In the genomic region with DNA sequence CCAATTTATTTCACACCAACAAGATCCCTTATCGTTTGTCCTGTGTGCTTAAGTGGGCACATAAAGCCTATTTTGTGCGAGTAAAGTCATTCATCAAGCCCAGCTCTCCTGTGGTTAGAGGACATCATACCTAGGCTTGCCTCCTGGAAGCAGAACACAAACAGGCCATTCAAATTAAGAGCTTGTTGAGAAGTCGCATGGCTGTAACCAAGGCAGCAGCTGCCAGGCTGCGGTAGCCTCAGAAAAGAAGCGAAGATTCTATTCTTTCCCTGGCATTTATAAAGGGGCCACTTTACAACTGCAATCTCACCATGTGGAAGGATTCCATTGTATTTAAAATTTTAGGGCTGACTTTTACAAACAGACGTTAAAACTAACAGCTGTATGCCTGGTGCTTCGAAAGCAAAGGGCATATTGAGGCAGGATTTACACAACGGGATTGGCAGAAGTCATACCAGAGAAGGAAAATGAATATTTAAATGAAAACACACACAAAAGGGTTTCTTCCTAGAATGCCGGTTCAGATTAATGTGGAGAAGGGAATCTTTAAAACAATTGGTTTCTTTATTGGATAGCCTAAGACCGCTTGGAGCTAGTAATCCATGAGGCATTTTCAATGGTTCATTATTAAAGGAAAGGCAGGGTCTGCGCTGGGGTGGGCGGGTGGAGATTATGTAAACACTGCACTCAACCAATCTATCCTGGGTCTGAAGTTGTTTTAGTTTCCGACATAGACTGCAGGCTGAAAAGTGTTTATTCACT, we compare ENCODE assay signal across 9 mouse cellular contexts.
DNase-seq lines count a peak whose midpoint lies in the region; ATAC-seq and TF ChIP-seq lines count a peak whose summit lies in the region.
"Had no signal": no experiment of that assay in that cellular context is flagged by ENCODE, and none has a peak within 500 bp of the region (broad histone marks: within the 10 kb centered on the region; RNA-seq: fewer than 3 reads in every experiment).

No protein-coding gene starts in this region.

- WGBS in hindbrain, embryonic 13.5 days, result 12% methylated on average over 13 of the region's 13 CpGs
- WGBS in midbrain, postnatal 0 days, result 10% methylated on average over 13 of the region's 13 CpGs

- TF ChIP-seq CTCF in midbrain, postnatal 0 days (IDR thresholded peaks at IDR 0.05), result no peak

- DNase-seq in frontal cortex, postnatal 25 days (ENCODE audit: low spot score in 2 of 2), result no peak
- peak; percentile 70 for DNase-seq in embryo, embryonic 10.5 days (ENCODE audit: low spot score)
- peak; percentile 78 for DNase-seq in midbrain, postnatal 0 days (ENCODE audit: low spot score)
- no peak for DNase-seq in kidney, adult 18-20 months
- DNase-seq in adrenal gland, postnatal 36 days, result no peak
- no peak for DNase-seq in urinary bladder, postnatal 36 days (ENCODE audit: low spot score in 2 of 2)

- peak overlapping the region; percentile 35; the same call in 1 of the 2 replicates for H3K27ac ChIP-seq in hindbrain, embryonic 13.5 days
- no peak overlapping the region; the same call in 1 of the 2 replicates for H3K27ac ChIP-seq in midbrain, postnatal 0 days (ENCODE audit: low read depth, low read length)

- peak overlapping the region; percentile 25; the same call in 1 of the 2 replicates for H3K4me3 ChIP-seq in hindbrain, embryonic 13.5 days
- H3K4me3 ChIP-seq in midbrain, postnatal 0 days (ENCODE audit: low read depth, low read length), result peak overlapping the region; percentile 7; the same call in 1 of the 2 replicates

- peaks cover 44% of the 10 kb centered on the region for H3K27me3 ChIP-seq in hindbrain, embryonic 13.5 days
- 0 out of 2 replicates have a peak, but pooled peaks cover 5% of the 10 kb centered on the region for H3K27me3 ChIP-seq in midbrain, postnatal 0 days (ENCODE audit: insufficient read depth, low read length)

- no peak overlapping the region for H3K9ac ChIP-seq in hindbrain, embryonic 13.5 days
- no peak overlapping the region for H3K9ac ChIP-seq in midbrain, postnatal 0 days (replicated peaks; ENCODE audit: low read length, poor library complexity, severe bottlenecking)

- no peaks in the 10 kb centered on the region for H3K9me3 ChIP-seq in hindbrain, embryonic 13.5 days
- H3K9me3 ChIP-seq in midbrain, postnatal 0 days (ENCODE audit: low read length), result no peaks in the 10 kb centered on the region

- peak; percentile 78 for ATAC-seq in frontal cortex, adult (ENCODE audit: low TSS enrichment)
- ATAC-seq in hindbrain, embryonic 13.5 days (ENCODE audit: low FRiP score), result peak; percentile 91
- ATAC-seq in midbrain, postnatal 0 days (ENCODE audit: low FRiP score), result peak; percentile 85
- ATAC-seq: activated CD4-positive, CD25-positive, alpha-beta regulatory T cell, adult 4 months had no signal

- H3K4me1 ChIP-seq in hindbrain, embryonic 13.5 days (replicated peaks), result peaks cover 15% of the 10 kb centered on the region; the same call in 1 of the 2 replicates
- H3K4me1 ChIP-seq in midbrain, postnatal 0 days (ENCODE audit: insufficient read depth, low read length), result 0 out of 2 replicates have a peak, but pooled peaks cover 2% of the 10 kb centered on the region

- H3K4me2 ChIP-seq in hindbrain, embryonic 13.5 days, result peak overlapping the region; percentile 45
- H3K4me2 ChIP-seq in midbrain, postnatal 0 days (ENCODE audit: low read depth, low read length, poor library complexity, severe bottlenecking), result peak overlapping the region; percentile 46

- H3K36me3 ChIP-seq in hindbrain, embryonic 13.5 days, result no peaks in the 10 kb centered on the region
- no peaks in the 10 kb centered on the region for H3K36me3 ChIP-seq in midbrain, postnatal 0 days (ENCODE audit: insufficient read depth, low read length)

Comparison
In these comparisons a context has a peak if more than half of its experiments do, and no peak if none do; other contexts are left out.
1. DNase-seq: peak in embryo, embryonic 10.5 days (single experiment) and midbrain, postnatal 0 days (single experiment); none in frontal cortex, postnatal 25 days (0 of 2), kidney, adult 18-20 months (single experiment), adrenal gland, postnatal 36 days (0 of 2) and urinary bladder, postnatal 36 days (0 of 2).
2. Peak in every context shown above with its lines, with median percentiles within 50 percentile points of each other: ATAC-seq.